Mouse (Mus musculus) olfactory bulb, adult 2 months (tissue): Measurements from ENCODE around the gene Cacna1i. TPM values are rescaled to one million over a fixed set of nuclear protein-coding genes. Genes with fewer than 3 reads are reported as not detected.

Experiments
- H3K27ac ChIP-seq: fragments of 200-500 bp; 2 replicates; pipeline ENCODE4 v1.5.1; 2012; ENCODE audit warnings: low read depth, low read length; ENCODE audit not compliant: insufficient read depth
- H3K4me1 ChIP-seq: fragments of 200-500 bp; 2 replicates; pipeline ENCODE4 v1.6.1; 2012; ENCODE audit warnings: low read length; ENCODE audit not compliant: control insufficient read depth, insufficient read depth
- H3K4me3 ChIP-seq: fragments of 200-500 bp; 2 replicates; pipeline ENCODE4 v1.5.1; 2012; ENCODE audit warnings: mild to moderate bottlenecking, low read depth, low read length, moderate library complexity; ENCODE audit not compliant: insufficient read depth
- CTCF ChIP-seq: fragments of 200-500 bp; IDR thresholded peaks from 2 replicates; pipeline ENCODE4 v1.5.1; 2012; ENCODE audit warnings: low read depth, mild to moderate bottlenecking, low read length, moderate library complexity; ENCODE audit not compliant: insufficient read depth
- POLR2A ChIP-seq: fragments of 200-500 bp; IDR thresholded peaks from 2 replicates; pipeline ENCODE4 v1.6.1; 2012; ENCODE audit warnings: mild to moderate bottlenecking, low read depth, low read length, moderate library complexity; ENCODE audit not compliant: insufficient read depth
- WGBS: fragments of 180-500 bp; shearing (Covaris S2); methylation state at CpG from one replicate; pipeline ENCODE4 v1.1.7; 2018; 5-methylcytosine and 5-hydroxymethylcytosine counted together
- polyA plus RNA-seq: library from polyadenylated mRNA; stranded (reverse); fragments of >200 nt; gene quantifications from 2 replicates; pipeline ENCODE4 v1.2.4, GENCODE M21; 2012; ENCODE audit warnings: low replicate concordance; ENCODE audit not compliant: missing spikeins, insufficient read depth, insufficient read length

Cacna1i gene
- polyA plus RNA-seq, 1 experiment = not detected

GRCm38 (mm10) chr15:80288036-80288435 lies 998 bp downstream of the Cacna1i start:
- Histone ChIP-seq H3K4me1 (peaks cover 62% of the 10 kb centered on the region), H3K4me3 (peak overlapping the region; percentile 86), H3K27ac (peak overlapping the region; percentile 89)
- WGBS = 3% methylated on average over 23 of the region's 23 CpGs
- TF ChIP-seq POLR2A = no peak
- no peak for TF ChIP-seq CTCF

GRCm38 (mm10) chr15:80289436-80289835 lies 2.4 kb downstream of the Cacna1i start:
- Histone ChIP-seq H3K4me1 (peaks cover 56% of the 10 kb centered on the region), H3K4me3 (peak overlapping the region; percentile 86), H3K27ac (peak overlapping the region; percentile 89)
- no peak for TF ChIP-seq POLR2A
- TF ChIP-seq CTCF = peak; percentile 71
- 9% methylated on average over 10 of the region's 10 CpGs for WGBS

GRCm38 (mm10) chr15:80297146-80297545 lies 10.1 kb downstream of the Cacna1i start:
- Histone ChIP-seq H3K4me3 (no peak overlapping the region), H3K27ac (no peak overlapping the region), H3K4me1 (peaks cover 30% of the 10 kb centered on the region)
- WGBS = 100% methylated on average over 1 of the region's 1 CpGs
- no peak for TF ChIP-seq CTCF
- TF ChIP-seq POLR2A = no peak

- Histone ChIP-seq H3K27ac (peak overlapping the region; percentile 49), H3K4me1 (peaks cover 38% of the 10 kb centered on the region), H3K4me3 (no peak overlapping the region)
- 51% methylated on average over 14 of the region's 14 CpGs for WGBS
- TF ChIP-seq POLR2A (no peak), CTCF (no peak)
Observed at GRCm38 (mm10) chr15:80303779-80304178, 16.7 kb downstream of the Cacna1i start.

GRCm38 (mm10) chr15:80304188-80304587 lies 17.1 kb downstream of the Cacna1i start:
- H3K27ac ChIP-seq = peak overlapping the region; percentile 29
- WGBS = 68% methylated on average over 12 of the region's 12 CpGs
- TF ChIP-seq POLR2A (no peak), CTCF (no peak)
- no peak overlapping the region for H3K4me3 ChIP-seq
- peaks cover 40% of the 10 kb centered on the region for H3K4me1 ChIP-seq

- no peak for TF ChIP-seq POLR2A
- no peak for TF ChIP-seq CTCF
- H3K27ac ChIP-seq = no peak overlapping the region
- WGBS = 66% methylated on average over 8 of the region's 8 CpGs
- no peak overlapping the region for H3K4me3 ChIP-seq
- H3K4me1 ChIP-seq = peaks cover 46% of the 10 kb centered on the region
Observed at GRCm38 (mm10) chr15:80306146-80306545, 19.1 kb downstream of the Cacna1i start.

- H3K27ac ChIP-seq = no peak overlapping the region
- H3K4me1 ChIP-seq = peaks cover 43% of the 10 kb centered on the region
- no peak overlapping the region for H3K4me3 ChIP-seq
- TF ChIP-seq POLR2A = no peak
- no peak for TF ChIP-seq CTCF
- 20% methylated on average over 7 of the region's 7 CpGs for WGBS
Observed at GRCm38 (mm10) chr15:80314731-80315130, 27.7 kb downstream of the Cacna1i start.

- Histone ChIP-seq H3K4me3 (no peak overlapping the region), H3K27ac (no peak overlapping the region), H3K4me1 (peaks cover 51% of the 10 kb centered on the region)
- TF ChIP-seq CTCF (no peak), POLR2A (no peak)
- 71% methylated on average over 6 of the region's 6 CpGs for WGBS
Observed at GRCm38 (mm10) chr15:80316966-80317634, 30.1 kb downstream of the Cacna1i start.

GRCm38 (mm10) chr15:80317841-80318530 lies 30.9 kb downstream of the Cacna1i start:
- no peak overlapping the region for H3K4me3 ChIP-seq
- TF ChIP-seq POLR2A = no peak
- TF ChIP-seq CTCF = no peak
- 36% methylated on average over 8 of the region's 8 CpGs for WGBS
- peaks cover 55% of the 10 kb centered on the region for H3K4me1 ChIP-seq
- no peak overlapping the region for H3K27ac ChIP-seq
